Mouse (Mus musculus) leukemia stem cell, adult 10-12 weeks (primary cell): Measurements from ENCODE around the gene Adamtsl2. TPM values are rescaled to one million over a fixed set of nuclear protein-coding genes. Genes with fewer than 3 reads are reported as not detected.

ENCODE experiments used
- polyA plus RNA-seq: library from polyadenylated mRNA; stranded (reverse); fragments of >175 nt; gene quantifications from 2 replicates; pipeline ENCODE4 v1.2.3, GENCODE M21; 2012; ENCODE audit warnings: low replicate concordance

The Adamtsl2 gene
- 0.85 TPM in 1 of 2 replicates, not detected in the other for polyA plus RNA-seq

GRCm38 (mm10) chr2:27079152-27079584 lies at the start of gene Adamtsl2:
Gene Adamtsl2 (plus strand): TSS chr2:27079379.

GRCm38 (mm10) chr2:27071978-27072377 lies 7.2 kb upstream of the Adamtsl2 start, which contains the start of gene Mymk:
Gene Mymk (minus strand): TSS chr2:27072179.

GRCm38 (mm10) chr2:27141950-27142693 lies 62.9 kb downstream of the Adamtsl2 start, which contains the start of gene Fam163b:
Gene Fam163b (minus strand): TSS chr2:27142491.

Other genes with a start within 250 kb of the Adamtsl2 start
- gene Abo, start 214.4 kb upstream of the Adamtsl2 start, polyA plus RNA-seq, result not detected in 2 replicates
- 12.6 and 15.1 TPM in 2 replicates for gene Surf6, start 176.5 kb upstream of the Adamtsl2 start, polyA plus RNA-seq
- 82.9 and 99.1 TPM in 2 replicates for gene Med22, start 168.7 kb upstream of the Adamtsl2 start, polyA plus RNA-seq
- 1,075 and 2,403 TPM in 2 replicates for gene Rpl7a, start 168.6 kb upstream of the Adamtsl2 start, polyA plus RNA-seq
- 5.3 and 19.5 TPM in 2 replicates for gene Surf2, start 163.0 kb upstream of the Adamtsl2 start, polyA plus RNA-seq
- gene Surf1, start 162.8 kb upstream of the Adamtsl2 start, polyA plus RNA-seq, result 2.9 and 16.6 TPM in 2 replicates
- 60.9 and 87.7 TPM in 2 replicates for gene Surf4, start 145.5 kb upstream of the Adamtsl2 start, polyA plus RNA-seq
- not detected in 2 replicates for gene Stkld1, start 145.3 kb upstream of the Adamtsl2 start, polyA plus RNA-seq
- 72.7 and 93.2 TPM in 2 replicates for gene Rexo4, start 115.0 kb upstream of the Adamtsl2 start, polyA plus RNA-seq
- gene Adamts13, start 106.0 kb upstream of the Adamtsl2 start, polyA plus RNA-seq, result not detected in 2 replicates
- 18.5 and 21.5 TPM in 2 replicates for gene Cacfd1, start 69.5 kb upstream of the Adamtsl2 start, polyA plus RNA-seq
- 2.5 and 4.7 TPM in 2 replicates for gene Slc2a6, start 51.4 kb upstream of the Adamtsl2 start, polyA plus RNA-seq
- 0.13 TPM in 1 of 2 replicates, not detected in the other for gene Mymk, start 7.2 kb upstream of the Adamtsl2 start, polyA plus RNA-seq
- gene Fam163b, start 63.1 kb downstream of the Adamtsl2 start, polyA plus RNA-seq, result not detected in 2 replicates
- not detected in 2 replicates for gene Dbh, start 85.9 kb downstream of the Adamtsl2 start, polyA plus RNA-seq
- 2.7 and 5.6 TPM in 2 replicates for gene Sardh, start 169.0 kb downstream of the Adamtsl2 start, polyA plus RNA-seq